Mouse (Mus musculus): ENCODE measurements around the gene Col11a2. TPM values are rescaled to one million over a fixed set of nuclear protein-coding genes. Genes with fewer than 3 reads are reported as not detected.

The Col11a2 gene
- total and polyA plus RNA-seq, 3 experiments: 3.0 to 6.0 (median 5.8) TPM

- Histone ChIP-seq H3K27ac (ENCODE audit: insufficient read depth, low read depth) (no peak overlapping the region), H3K4me3 (replicated peaks in 1 of 3; ENCODE audit: low read depth in 2 of 3, low read length in 2 of 3, poor library complexity in 1 of 3) (no peak overlapping the region), H3K4me2 (ENCODE audit: insufficient read depth, low read depth, poor library complexity, severe bottlenecking) (no peak overlapping the region), H3K79me2 (replicated peaks; ENCODE audit: control insufficient read depth, extremely low read depth, insufficient read depth, poor library complexity, severe bottlenecking) (peaks cover 22% of the 10 kb centered on the region), H3K9ac (ENCODE audit: insufficient read depth, low read depth) (no peak overlapping the region), H3K27me3 (replicated peaks) (no peaks in the 10 kb centered on the region), H3K36me3 (replicated peaks in 1 of 2; ENCODE audit: control insufficient read depth in 1 of 2, insufficient read depth in 1 of 2, low read length in 1 of 2) (peaks cover 34 to 68% of the 10 kb centered on the region in 2 experiments), H3K4me1 (ENCODE audit: control insufficient read depth in 1 of 2, insufficient read depth in 2 of 2) (peaks cover 8 to 26% of the 10 kb centered on the region in 2 experiments), H3K9me3 (replicated peaks; ENCODE audit: low read length) (no peaks in the 10 kb centered on the region)
- dilution Hi-C loops (cut with MboI; ENCODE audit: extremely low pct_ligation_motif_present, extremely low pct_unique_long_range_greater_than_20kb, low sequenced_read_pairs) (no loop called here), in situ Hi-C loops (cut with MboI; ENCODE audit: low pct_ligation_motif_present, low pct_unique_long_range_greater_than_20kb, low sequenced_read_pairs) (no loop called here)
- TF ChIP-seq ZMIZ1 (IDR thresholded peaks at IDR 0.05; ENCODE audit: low read depth, low read length) (no peak), KAT2A (IDR thresholded peaks at IDR 0.05; ENCODE audit: insufficient replicate concordance, low read length) (no peak), RAD21 (IDR thresholded peaks at IDR 0.05; ENCODE audit: low read depth, low read length) (no peak), CHD2 (IDR thresholded peaks at IDR 0.05; ENCODE audit: low read length) (no peak), ETS1 (conservative IDR thresholded peaks at IDR 0.05; ENCODE audit: low read depth, low read length) (no peak), MAZ (IDR thresholded peaks at IDR 0.05; ENCODE audit: low read depth, low read length) (no peak), USF1 (IDR thresholded peaks at IDR 0.05; ENCODE audit: low read depth, low read length) (no peak), MAFK (IDR thresholded peaks at IDR 0.05; ENCODE audit: insufficient replicate concordance, low read length) (no peak), EP300 (IDR thresholded peaks at IDR 0.05; ENCODE audit: low read length) (no peak), JUN (IDR thresholded peaks at IDR 0.05; ENCODE audit: insufficient read depth, low read depth, low read length) (no peak), USF2 (conservative IDR thresholded peaks at IDR 0.05; ENCODE audit: low read depth, low read length) (no peak), ZNF384 (IDR thresholded peaks at IDR 0.05; ENCODE audit: low read depth, low read length) (no peak), TCF12 (IDR thresholded peaks at IDR 0.05; ENCODE audit: low read depth, low read length) (no peak), CTCF (conservative IDR thresholded peaks at IDR 0.05 in 1 of 2, IDR thresholded peaks at IDR 0.05 in 1 of 2; ENCODE audit: low read depth in 2 of 2, low read length in 2 of 2) (no peak)
- DNase-seq (ENCODE audit: extremely low read depth): no peak
Measured at GRCm38 (mm10) chr17:34035517-34035916, 3.7 kb upstream of the Col11a2 start.

GRCm38 (mm10) chr17:34036647-34037046 lies 2.6 kb upstream of the Col11a2 start:
- no peaks in the 10 kb centered on the region for H3K9me3 ChIP-seq (replicated peaks; ENCODE audit: low read length)
- no peak overlapping the region for H3K4me3 ChIP-seq (replicated peaks in 1 of 3; ENCODE audit: low read depth in 2 of 3, low read length in 2 of 3, poor library complexity in 1 of 3)
- TF ChIP-seq UBTF (IDR thresholded peaks at IDR 0.05; ENCODE audit: low read depth, low read length): no peak
- peaks cover 34 to 68% of the 10 kb centered on the region in 2 experiments for H3K36me3 ChIP-seq (replicated peaks in 1 of 2; ENCODE audit: control insufficient read depth in 1 of 2, insufficient read depth in 1 of 2, low read length in 1 of 2)
- DNase-seq (ENCODE audit: extremely low read depth): no peak
- H3K9ac ChIP-seq (ENCODE audit: insufficient read depth, low read depth): no peak overlapping the region
- in situ Hi-C loops (cut with MboI; ENCODE audit: low pct_ligation_motif_present, low pct_unique_long_range_greater_than_20kb, low sequenced_read_pairs): no loop called here
- dilution Hi-C loops (cut with MboI; ENCODE audit: extremely low pct_ligation_motif_present, extremely low pct_unique_long_range_greater_than_20kb, low sequenced_read_pairs): no loop called here
- no peak overlapping the region for H3K27ac ChIP-seq (ENCODE audit: insufficient read depth, low read depth)
- no peak overlapping the region for H3K4me2 ChIP-seq (ENCODE audit: insufficient read depth, low read depth, poor library complexity, severe bottlenecking)
- H3K4me1 ChIP-seq (ENCODE audit: control insufficient read depth in 1 of 2, insufficient read depth in 2 of 2): peaks cover 8 to 24% of the 10 kb centered on the region in 2 experiments
- peaks cover 14% of the 10 kb centered on the region for H3K79me2 ChIP-seq (replicated peaks; ENCODE audit: control insufficient read depth, extremely low read depth, insufficient read depth, poor library complexity, severe bottlenecking)
- no peaks in the 10 kb centered on the region for H3K27me3 ChIP-seq (replicated peaks)
